Mouse (Mus musculus): ENCODE results near the gene Sp8.

Sp8 gene

DNA sequence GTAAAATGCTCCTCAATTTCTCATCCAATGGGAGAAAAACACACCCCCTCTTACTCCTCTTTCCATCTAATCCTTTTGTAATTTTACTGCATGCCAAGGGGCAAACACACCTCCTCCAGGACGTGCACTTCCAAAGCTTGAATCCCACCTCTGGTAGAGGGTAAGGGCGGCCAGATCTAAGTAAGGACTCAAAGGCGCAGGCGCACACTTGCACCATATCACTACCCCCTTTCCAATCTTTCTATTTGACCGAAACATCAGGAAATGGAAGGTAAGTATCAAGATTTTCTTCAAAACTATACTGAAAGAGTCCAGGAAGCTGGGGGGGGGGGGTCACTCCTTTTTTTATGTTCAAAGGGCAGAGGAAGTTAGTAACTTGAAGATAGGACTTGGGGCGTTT is at the start of gene Sp8:
Sp8 (plus strand) TSS at position 109 of the 400 bp plus-strand sequence.
- DNase-seq (ENCODE audit: low spot score in 2 of 2), result no peak

DNA sequence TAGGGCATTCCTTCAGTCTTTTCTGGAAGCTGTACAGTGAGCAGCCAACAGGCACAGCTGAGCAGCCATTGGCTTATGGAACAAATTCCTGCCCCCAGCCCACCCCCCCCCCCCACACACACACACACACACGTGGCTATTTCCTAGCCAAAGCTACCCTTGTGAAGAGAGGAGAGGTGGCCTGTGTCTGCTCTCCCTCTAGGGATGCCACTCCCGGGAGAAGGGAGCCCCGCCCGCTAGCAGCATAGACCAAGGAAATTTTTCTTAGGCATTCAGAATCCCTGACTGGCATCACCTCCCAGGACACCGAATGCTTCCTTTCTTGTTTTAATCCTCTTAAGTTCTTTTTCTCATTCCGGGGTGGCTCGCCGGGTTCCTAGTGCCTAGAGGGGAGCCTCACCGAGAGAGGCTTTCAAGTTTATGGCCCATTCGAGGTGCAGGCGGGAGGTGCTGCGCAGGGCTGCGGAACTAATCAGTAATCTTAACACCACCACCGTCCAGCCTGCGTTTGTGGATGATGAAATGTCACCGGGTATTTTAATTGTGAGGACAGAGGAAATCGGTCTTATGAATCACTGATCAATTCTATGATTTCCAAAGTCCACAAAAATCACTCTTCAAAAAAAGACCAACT is 34.7 kb upstream of the Sp8 start:
- DNase-seq (ENCODE audit: low spot score in 2 of 2), result no peak

DNA sequence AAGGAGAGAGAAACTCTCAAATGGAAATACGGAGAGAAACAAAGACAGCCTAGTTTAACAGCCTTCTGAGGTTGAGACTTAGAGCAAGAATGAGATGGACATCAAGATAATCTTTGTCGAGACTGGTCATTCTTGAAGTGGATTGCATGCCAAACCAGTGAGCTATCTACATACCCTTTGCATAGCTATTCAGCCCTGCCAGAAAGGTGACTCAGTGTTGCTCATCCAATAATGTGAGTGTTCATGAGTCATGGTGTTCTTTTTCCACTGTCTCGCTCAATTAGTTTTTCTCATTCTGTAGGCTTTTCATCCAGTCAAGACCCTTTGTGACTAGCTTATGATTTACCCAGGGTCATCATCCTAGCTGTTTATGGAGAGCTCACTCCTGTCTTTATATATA is 31.6 kb upstream of the Sp8 start:
- no peak for DNase-seq (ENCODE audit: low spot score in 2 of 2)

DNA sequence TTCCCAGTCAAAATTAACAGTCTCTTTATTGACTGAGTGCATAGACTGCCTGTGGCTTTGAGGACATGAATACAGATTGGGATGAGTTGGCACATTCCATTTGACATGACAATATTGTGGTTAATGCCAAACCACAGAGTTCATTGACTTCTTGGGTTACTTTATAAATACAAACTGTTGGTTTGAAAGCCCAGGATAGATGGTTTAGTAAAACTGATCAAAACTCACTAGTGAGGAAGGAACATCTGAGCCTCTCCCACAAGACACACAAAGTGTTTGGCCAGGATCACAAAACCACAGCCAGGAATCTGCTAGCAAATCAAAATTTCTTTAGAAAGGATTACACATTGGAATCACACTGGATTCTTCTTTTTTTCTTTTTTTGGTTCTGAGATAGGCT is 30.0 kb upstream of the Sp8 start:
- no peak for DNase-seq (ENCODE audit: low spot score in 2 of 2)

DNA sequence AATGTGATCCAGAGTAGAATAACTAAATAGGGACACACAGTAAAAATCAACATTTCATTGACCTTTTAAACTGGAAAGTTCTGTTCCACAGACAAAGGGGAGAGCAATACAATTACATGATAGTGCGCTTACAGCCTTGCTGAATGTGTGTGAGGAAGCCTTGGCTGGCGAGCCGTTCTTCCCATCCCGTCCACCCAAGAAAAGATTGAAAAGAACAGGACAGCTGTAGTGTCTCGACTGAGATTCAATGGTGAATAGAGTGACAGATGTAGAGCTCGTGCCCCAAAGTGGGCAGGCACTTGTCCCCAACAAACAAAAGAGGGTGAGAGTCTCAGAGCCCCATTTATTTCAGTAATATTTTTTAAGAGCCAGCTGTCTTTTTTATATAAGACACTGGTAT is 16.2 kb upstream of the Sp8 start:
- no peak for DNase-seq (ENCODE audit: low spot score in 2 of 2)

DNA sequence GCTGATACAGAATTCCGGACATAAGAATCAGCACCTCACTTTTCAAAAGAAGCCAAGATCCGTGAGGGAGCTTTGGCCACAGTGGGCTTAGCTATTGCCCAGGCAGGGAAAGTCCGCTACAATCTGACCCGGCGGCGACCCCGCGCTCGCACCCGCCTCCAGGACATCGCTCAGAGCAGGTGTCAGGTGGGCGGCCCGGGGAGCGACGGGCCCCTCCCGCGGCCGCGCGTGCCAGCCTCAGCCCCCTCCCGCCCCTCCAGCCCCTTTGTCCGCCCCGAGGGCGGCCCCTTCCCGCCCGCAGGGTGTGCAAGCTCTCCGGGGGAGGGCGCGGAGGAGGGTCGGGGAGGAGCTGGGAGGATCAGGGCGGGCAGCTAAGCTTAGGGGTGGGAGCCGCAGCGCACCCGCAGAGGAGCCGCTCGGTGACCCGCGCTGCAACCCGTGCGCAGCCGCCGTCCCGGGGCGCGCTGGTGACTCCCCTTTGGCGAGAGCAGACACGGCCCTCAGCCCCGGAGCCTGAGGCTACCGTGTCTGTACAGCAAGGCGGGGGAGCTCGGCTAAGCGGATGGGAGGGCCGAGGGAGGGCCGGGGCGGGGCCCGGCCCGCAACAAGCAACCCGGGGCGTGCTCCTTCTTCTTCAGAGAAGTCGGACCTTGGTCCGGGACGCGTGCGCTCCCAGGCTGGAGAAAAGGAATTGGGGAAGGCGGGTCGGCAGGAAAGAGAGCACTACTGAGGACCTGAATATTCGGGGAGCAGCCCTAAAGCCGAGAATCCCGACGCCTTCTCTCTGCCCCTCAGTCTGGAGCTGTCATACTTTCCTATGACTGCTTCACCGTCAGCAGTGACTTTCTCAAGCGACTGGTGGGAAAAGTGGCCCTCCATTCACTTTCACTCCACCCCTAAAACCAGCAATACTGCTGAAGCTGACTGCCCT is 9.5 kb upstream of the Sp8 start:
- DNase-seq (ENCODE audit: low spot score in 2 of 2), result no peak

DNA sequence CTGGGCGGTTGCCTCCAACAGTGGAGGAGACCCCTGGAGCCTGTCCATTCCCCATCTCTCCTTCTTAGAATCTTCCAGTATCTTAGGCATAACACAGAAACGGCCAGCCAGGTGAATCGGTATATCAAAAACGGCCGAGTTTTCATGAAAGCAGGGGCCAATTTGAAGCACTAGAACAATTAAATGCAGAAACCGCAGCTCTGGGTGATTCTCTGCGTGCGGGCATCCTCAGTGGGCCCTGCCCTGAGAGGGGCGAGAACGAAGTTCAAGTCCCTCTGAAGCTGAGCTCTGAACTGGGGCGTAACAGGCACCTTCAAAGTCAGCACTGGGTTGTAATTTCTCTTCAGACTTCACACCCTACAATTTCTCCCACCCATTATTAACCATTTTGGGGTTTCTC is 8.8 kb upstream of the Sp8 start:
- DNase-seq (ENCODE audit: low spot score in 2 of 2), result no peak

DNA sequence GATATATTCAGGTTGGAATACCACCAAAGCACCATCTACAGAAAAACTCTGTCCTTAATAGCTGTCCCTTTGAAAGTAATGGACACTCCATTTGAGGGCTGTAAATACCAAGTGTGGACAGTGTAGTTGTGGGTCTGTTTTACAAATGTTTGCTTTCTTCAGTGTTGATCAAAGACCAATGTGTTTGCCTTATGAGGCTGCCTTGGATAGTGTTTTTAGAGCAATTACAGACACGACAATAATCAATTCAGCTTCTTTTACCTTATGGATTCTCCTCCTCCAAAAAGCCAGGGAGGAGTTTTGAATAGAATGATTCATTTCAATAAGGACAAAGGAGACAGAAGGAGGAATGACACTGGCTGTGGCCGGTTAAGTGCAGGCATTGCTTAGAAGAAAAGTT is 7.9 kb upstream of the Sp8 start:
- DNase-seq (ENCODE audit: low spot score in 2 of 2), result no peak

DNA sequence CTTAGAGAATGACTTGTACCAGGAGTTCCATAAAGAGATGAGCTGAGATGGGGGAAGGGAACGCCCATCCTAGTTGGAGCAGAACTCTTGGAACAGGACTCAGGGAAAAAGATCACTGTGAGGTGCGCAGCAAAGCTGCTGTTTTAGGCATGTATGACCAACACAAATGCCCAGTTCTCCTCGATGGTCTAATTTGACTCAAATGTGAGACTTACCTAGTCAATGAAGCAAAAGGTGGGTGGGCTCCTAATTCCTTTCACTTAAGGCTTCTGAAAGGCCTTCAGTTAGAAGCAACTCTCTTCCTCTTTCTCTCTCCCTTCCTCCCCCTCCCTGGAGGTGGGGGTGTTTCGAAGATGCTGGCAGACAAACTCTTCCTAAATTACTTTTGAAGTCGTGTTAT is 6.7 kb upstream of the Sp8 start:
- DNase-seq (ENCODE audit: low spot score in 2 of 2), result no peak

DNA sequence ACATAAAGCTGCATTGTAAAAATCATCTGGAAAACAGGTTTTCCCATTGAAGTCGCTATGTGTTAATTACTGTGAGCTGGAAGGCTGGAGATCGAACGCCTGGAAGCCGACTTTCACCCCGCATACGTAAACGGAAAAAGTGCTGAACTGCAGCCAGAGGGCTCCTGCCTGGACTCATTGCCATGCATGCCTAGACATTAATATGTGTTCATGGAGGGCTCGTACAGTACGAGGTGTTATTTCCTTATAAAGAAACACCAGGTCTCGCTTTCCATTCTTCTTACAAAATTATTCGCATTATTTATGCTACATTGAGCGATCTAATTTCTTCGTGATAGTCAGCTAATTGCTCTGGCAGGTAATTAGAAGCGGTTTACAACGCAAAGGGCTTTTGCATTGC is 5.8 kb upstream of the Sp8 start:
- no peak for DNase-seq (ENCODE audit: low spot score in 2 of 2)

DNA sequence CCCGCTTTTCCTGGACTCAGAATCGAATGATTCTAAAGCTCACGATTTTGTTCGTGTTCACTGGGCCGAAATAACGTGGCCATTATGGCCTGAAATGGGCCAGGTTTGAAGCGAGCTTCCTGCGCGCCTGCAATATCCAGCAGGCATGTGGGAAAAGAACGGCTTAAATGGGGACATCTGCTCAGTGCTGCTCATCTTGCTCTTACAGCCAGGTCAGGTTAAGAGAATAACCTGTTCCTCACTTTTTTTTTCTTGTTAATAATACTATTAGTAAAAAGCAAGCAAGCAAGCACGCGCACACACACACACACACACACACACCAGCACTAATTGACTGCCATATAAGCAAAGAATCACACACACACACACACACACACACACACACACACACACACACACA is 5.3 kb upstream of the Sp8 start:
- DNase-seq (ENCODE audit: low spot score in 2 of 2), result no peak

DNA sequence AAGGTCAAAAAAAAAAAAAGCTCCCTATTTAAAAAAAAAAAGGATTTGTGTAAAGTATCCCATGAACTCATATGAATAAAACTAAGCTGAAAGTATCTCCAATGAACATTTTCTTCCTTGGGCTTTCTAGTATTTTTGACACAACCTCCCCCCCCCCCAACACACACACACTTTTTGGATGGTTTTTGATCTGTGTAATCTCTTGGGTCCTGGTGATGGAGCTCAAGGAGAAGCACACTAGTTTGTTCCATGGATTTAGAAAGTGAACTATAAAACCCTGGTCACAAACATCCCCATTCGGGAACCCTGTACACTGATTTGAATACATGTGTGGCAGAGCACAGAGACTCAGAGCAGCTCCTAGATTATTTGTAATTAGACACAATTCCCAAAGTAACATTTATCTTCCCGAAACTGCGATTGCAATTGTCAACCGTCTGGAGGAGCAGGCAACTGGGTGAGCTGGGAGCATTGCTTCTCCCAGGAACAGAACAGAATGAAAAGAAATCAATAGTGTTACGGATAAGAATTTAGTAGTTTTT is 4.7 kb upstream of the Sp8 start:
- DNase-seq (ENCODE audit: low spot score in 2 of 2), result no peak

DNA sequence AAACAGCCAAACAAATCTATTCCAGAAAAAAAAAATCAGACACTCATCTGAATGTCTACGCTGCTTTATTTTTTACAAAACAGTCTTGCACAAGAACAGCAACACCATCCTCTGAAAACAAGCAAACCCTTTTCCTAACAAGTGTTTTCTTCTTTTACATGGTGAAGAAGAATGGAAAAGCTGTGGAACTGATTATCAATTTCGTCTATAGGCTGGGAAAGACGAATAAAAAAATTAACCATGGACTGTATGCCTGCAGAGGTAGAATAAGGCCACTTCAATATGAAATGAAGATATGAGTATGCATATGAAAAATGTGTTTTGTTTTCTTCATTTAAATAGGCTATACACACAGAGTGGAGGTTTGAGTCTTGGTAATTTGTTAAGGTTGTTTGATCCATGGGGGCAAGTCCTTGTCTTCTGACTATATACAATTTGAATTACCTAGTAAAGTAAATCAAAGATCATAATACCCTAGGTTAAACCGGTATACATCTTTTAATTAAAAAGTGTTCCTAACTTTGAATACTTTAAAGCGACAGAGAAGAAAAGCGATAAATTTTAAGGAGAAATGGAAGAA is 4.1 kb upstream of the Sp8 start:
- DNase-seq (ENCODE audit: low spot score in 2 of 2), result no peak

DNA sequence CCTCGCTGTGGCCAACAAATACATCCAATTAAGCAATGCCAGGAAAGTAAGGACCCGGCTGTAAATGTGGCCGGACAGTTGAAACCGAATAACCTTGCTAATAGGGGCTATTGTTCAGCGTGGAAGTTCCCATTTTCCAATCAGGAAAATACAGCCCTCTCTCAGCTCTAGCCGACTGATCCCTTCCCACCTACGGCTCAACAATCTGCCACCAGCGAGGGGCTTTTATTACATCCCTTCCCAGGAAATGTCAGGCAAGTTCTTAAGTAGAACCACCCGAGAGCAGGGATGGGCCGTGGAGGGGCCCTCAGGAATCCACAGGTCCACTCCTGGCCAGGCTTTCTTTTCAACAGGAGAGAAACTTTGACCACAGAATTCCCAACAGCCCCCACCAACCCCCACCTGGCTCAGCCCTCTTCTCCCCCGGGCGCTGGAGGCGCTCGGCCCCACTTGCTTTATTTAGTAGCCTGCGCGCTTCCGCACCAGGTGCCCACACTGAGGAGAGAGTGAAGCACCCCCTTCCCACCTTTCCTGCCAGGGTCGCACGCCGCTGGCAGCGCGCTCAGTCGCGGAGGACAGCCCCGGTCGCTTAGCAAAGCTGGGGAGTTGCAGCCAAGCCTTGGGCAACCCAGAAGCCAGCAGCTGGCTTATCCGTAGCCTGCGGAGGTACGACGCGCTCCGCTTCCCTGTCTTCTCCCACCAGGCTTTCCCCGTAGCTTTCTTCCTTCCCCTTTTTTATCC is 3.3 kb upstream of the Sp8 start:
- no peak for DNase-seq (ENCODE audit: low spot score in 2 of 2)

DNA sequence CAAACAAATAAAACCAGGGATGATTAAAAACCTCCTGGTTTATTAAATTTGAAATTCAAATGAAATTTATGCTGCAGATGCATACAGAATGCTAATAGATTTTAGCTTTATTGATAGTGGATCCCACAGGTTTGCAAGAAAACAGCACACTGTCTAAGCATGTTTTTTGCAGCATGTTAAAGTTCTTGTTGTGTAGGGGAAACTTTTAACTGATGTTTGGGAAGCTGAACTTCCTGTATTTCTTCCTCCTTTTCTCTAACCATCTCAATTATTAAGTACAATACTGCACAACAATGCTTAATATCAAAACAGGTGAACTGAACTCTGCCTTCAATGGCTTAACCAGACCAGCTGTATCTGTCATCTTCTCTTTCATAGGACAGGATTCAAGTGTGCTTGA is 2.0 kb upstream of the Sp8 start:
- DNase-seq (ENCODE audit: low spot score in 2 of 2), result no peak

DNA sequence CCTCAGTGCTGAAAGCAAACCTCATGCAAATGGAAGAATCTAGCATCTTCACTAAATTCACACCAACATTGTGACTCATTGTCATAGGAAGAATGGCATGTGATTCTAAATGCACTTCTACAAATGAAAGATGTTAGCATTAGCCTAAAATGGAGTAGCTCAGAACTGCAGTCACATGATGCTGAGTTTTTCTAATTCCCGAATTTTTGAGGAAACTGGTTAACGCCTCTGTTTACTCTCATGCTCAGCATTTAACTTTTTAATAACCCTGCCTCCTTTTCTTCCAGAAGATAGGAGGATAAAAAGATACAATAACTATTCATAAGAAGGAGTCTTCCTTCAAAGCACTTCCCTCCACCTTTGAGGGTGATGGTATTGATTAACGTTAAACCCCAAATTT is 1.3 kb upstream of the Sp8 start:
- no peak for DNase-seq (ENCODE audit: low spot score in 2 of 2)

DNA sequence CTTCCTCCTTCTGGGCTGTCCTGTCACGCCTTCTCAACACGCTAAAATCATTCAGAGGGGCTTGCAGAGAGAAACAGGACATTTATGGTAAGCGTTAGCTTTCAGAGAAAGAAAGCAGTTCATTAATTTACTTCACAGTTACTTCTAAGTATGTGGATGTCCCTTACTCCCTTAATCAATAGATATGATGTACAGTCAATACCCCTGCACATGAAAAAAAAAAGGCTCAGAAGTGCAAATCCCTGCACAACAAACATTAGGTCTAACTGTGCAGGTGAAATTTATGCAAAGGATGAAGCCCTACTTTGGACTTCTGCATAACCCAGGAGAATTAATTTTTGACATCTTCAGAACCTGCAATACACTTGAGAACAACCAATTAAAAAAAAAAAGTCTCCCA is 778 bp upstream of the Sp8 start:
- DNase-seq (ENCODE audit: low spot score in 2 of 2), result no peak

DNA sequence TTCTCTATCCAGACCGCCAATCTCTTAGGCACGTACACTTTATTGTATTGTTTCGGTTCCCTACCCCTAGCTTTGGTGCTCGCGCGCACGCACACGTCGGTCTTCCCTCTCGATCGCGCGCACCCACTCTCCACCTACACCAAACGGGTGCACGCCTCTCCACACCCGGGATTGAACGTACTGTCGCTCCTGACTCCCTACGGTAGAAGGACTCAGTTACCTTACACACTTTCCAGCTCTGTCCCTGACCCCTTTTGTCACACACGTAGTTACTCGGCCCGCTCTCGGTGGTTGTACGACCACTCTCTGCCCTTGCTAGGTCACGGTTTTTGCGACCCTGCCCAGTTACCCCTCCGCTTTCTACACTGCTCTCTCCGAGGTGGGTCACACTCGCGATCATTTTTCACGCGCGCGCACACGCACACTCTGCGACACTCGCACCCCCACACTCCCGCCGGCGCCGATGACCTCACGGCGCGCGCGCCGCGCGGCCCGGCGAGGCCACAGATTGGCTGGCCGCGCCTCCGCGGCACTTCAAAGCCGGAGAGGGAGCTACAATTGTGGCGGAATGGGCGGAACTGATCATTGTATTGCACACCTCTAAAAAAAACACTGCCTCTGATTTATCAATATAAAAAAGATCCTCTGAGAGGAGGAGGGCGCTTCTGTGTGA is 656 bp downstream of the Sp8 start:
- no peak for DNase-seq (ENCODE audit: low spot score in 2 of 2)

DNA sequence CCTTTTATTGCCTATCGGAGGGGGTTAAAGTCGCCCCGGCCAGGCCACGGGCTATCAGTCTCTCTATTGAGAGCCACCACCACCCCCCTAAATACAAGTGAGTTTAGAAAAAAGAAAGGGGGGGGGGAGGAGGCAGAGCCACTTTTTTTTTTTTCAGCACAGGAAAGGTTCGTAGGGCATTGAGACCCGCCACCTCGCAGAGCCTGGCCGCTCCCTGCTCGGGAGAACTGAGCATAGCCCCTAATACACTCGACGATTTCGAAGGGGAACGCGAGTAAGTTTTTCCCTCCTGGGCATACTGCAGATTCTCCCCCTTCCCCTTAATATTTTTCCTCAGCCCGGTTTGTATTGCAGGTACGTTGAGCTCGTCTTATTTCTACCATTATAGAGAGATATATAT is 1.3 kb downstream of the Sp8 start:
- DNase-seq (ENCODE audit: low spot score in 2 of 2), result no peak

DNA sequence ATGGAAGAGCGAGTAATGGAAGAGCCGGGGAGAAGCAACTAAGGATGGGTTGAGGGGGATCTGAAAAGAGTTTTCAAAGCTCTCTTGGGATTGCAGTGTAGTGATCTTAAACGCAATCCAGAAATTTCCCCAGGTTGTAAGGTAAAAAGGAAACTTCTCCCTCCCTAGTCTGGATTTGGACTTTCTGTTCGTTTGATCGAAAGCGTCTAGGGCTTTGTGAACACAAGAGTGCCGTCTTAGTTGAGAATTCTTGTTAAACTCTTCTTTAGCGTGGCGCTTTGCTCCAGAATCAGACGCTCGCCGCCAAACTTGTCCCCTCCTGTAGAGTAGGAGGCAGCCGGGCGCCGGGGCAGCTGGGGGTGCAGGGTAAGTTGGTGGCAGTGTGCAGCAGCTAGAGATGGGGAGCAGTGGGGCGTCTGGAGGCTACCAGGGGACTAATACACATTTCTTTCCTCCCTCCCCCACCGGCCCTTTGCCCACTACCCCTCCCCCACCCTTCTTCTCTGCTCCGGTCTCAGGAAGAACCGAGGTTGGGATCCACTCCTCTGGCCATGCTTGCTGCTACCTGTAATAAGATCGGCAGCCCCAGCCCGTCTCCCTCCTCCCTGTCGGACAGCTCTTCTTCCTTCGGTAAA is 1.8 kb downstream of the Sp8 start:
- DNase-seq (ENCODE audit: low spot score in 2 of 2), result no peak

Measured in cerebellum, postnatal 4 days (tissue).